Mouse (Mus musculus) hindbrain, embryonic 11.5 days (tissue): Measurements from ENCODE around the gene Hps6. TPM values are rescaled to one million over a fixed set of nuclear protein-coding genes. Genes with fewer than 3 reads are reported as not detected.

ENCODE experiments used
- ATAC-seq: fragments of 200-750 bp; cut with Nextera tagmentation; 2 replicates; pipeline ENCODE4 v1.8.0; 2017; ENCODE audit warnings: mild to moderate bottlenecking, moderate TSS enrichment, moderate library complexity; ENCODE audit not compliant: low FRiP score
- DNase-seq: peaks from one replicate; pipeline ENCODE4 v3.0.0-alpha.2; 2015; ENCODE audit warnings: low spot score
- H3K27ac ChIP-seq: fragments of 300-500 bp; sonication (generic); 2 replicates; pipeline ENCODE4 v1.5.1; 2014; ENCODE audit warnings: mild to moderate bottlenecking, low read depth, low read length
- H3K27me3 ChIP-seq: fragments of 300-500 bp; sonication (generic); 2 replicates; pipeline ENCODE4 v1.6.1; 2014; ENCODE audit warnings: mild to moderate bottlenecking, low read length, moderate library complexity, mixed read lengths; ENCODE audit not compliant: control insufficient read depth, insufficient read depth
- H3K36me3 ChIP-seq: fragments of 300-500 bp; sonication (generic); 2 replicates; pipeline ENCODE4 v1.6.1; 2014; ENCODE audit warnings: mild to moderate bottlenecking, low read length, moderate library complexity, mixed read lengths; ENCODE audit not compliant: control insufficient read depth, insufficient read depth
- H3K4me1 ChIP-seq: fragments of 300-500 bp; sonication (generic); replicated peaks from 2 replicates; pipeline ENCODE4 v1.6.1; 2014; ENCODE audit warnings: low read length, mixed read lengths; ENCODE audit not compliant: control insufficient read depth, insufficient read depth
- H3K4me2 ChIP-seq: fragments of 300-500 bp; sonication (generic); replicated peaks from 2 replicates; pipeline ENCODE4 v1.6.1; 2014; ENCODE audit warnings: mild to moderate bottlenecking, low read depth, low read length
- H3K4me3 ChIP-seq: fragments of 300-500 bp; sonication (generic); 2 replicates; pipeline ENCODE4 v1.5.1; 2014; ENCODE audit warnings: low read depth, low read length
- H3K9ac ChIP-seq: fragments of 300-500 bp; sonication (generic); 2 replicates; pipeline ENCODE4 v1.6.1; 2014; ENCODE audit warnings: low read depth, low read length
- H3K9me3 ChIP-seq: fragments of 300-500 bp; sonication (generic); 2 replicates; pipeline ENCODE4 v1.6.1; 2016; ENCODE audit warnings: low read length; ENCODE audit not compliant: control insufficient read depth
- WGBS: fragments of 180-500 bp; shearing (Covaris S2); extraction: QIAGEN DNeasy Blood & Tissue Kit; methylation state at CpG from one replicate; pipeline ENCODE4 v1.1.7; 2014; 5-methylcytosine and 5-hydroxymethylcytosine counted together
- polyA plus RNA-seq: library from polyadenylated mRNA; unstranded; fragments of >200 nt; fragmentation: Nextera tagmentation; extraction: Ambion mirVana; gene quantifications from 2 replicates; pipeline ENCODE4 v1.2.1, GENCODE M21; 2014

The Hps6 gene
- polyA plus RNA-seq, 1 experiment from 2014 or later: 1.0 TPM

DNA sequence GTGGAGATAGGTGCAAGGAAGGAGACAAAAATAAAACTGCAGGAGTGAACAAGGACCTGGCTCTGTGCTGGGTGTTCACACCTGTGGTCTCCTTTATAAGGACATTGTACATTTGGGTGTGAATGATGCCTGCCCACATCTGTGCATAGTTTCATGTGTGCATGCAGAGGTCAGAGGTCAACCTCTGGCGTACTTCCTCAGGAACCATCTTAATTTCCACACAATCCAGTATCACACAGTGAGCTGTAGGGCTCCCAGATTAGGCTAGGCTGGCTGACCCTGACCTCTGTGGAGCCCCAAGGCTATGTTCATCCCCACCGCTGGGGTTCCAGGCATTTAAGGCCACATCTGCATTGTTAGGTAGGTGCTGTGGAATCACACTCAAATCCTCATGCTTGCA, 44.1 kb downstream of the Hps6 start:
- Histone ChIP-seq H3K4me3 (no peak overlapping the region), H3K9ac (no peak overlapping the region), H3K9me3 (no peaks in the 10 kb centered on the region), H3K4me2 (no peak overlapping the region), H3K27me3 (no peaks in the 10 kb centered on the region), H3K27ac (no peak overlapping the region), H3K36me3 (no peaks in the 10 kb centered on the region), H3K4me1 (peaks cover 21% of the 10 kb centered on the region)
- no peak for DNase-seq
- no peak for ATAC-seq
- 71% methylated on average over 2 of the region's 2 CpGs for WGBS

- H3K9me3 ChIP-seq: no peaks in the 10 kb centered on the region
- peaks cover 8% of the 10 kb centered on the region for H3K4me1 ChIP-seq
- no peaks in the 10 kb centered on the region for H3K27me3 ChIP-seq
- 80% methylated on average over 4 of the region's 4 CpGs for WGBS
- no peak overlapping the region for H3K9ac ChIP-seq
- no peak overlapping the region for H3K4me3 ChIP-seq
- DNase-seq (no peak), ATAC-seq (no peak)
- no peak overlapping the region for H3K27ac ChIP-seq
- no peaks in the 10 kb centered on the region for H3K36me3 ChIP-seq
- no peak overlapping the region for H3K4me2 ChIP-seq
Observed at GRCm38 (mm10) chr19:46049129-46049528, 45.8 kb downstream of the Hps6 start.

- Histone ChIP-seq H3K9me3 (no peaks in the 10 kb centered on the region), H3K4me2 (no peak overlapping the region), H3K27ac (no peak overlapping the region), H3K36me3 (no peaks in the 10 kb centered on the region), H3K9ac (no peak overlapping the region), H3K4me3 (no peak overlapping the region), H3K4me1 (peaks cover 8% of the 10 kb centered on the region), H3K27me3 (no peaks in the 10 kb centered on the region)
- DNase-seq (no peak), ATAC-seq (no peak)
- 71% methylated on average over 2 of the region's 2 CpGs for WGBS
Observed at GRCm38 (mm10) chr19:46050462-46050861, 47.2 kb downstream of the Hps6 start.

Other genes starting within 250 kb of the Hps6 start
- 75.6 and 93.2 TPM in 2 replicates for gene Mgea5, start 219.7 kb upstream of the Hps6 start, polyA plus RNA-seq
- gene Kcnip2, start 187.4 kb upstream of the Hps6 start, polyA plus RNA-seq: 0.56 and 0.73 TPM in 2 replicates
- gene Armh3, start 5.0 kb upstream of the Hps6 start, polyA plus RNA-seq: 13.7 and 15.3 TPM in 2 replicates
- gene Pprc1, start 41.4 kb downstream of the Hps6 start, polyA plus RNA-seq: 42.7 and 45.8 TPM in 2 replicates
- gene Ldb1, start 41.7 kb downstream of the Hps6 start, polyA plus RNA-seq: 87.9 and 95.8 TPM in 2 replicates
- gene Nolc1, start 72.4 kb downstream of the Hps6 start, polyA plus RNA-seq: 102 and 103 TPM in 2 replicates
- gene Elovl3, start 128.4 kb downstream of the Hps6 start, polyA plus RNA-seq: not detected in 2 replicates
- 0.65 and 0.88 TPM in 2 replicates for gene Pitx3, start 144.8 kb downstream of the Hps6 start, polyA plus RNA-seq
- 43.8 and 63.0 TPM in 2 replicates for gene Gbf1, start 149.0 kb downstream of the Hps6 start, polyA plus RNA-seq